Mouse (Mus musculus): ENCODE results near the gene Prkcd. TPM values are rescaled to one million over a fixed set of nuclear protein-coding genes. Genes with fewer than 3 reads are reported as not detected.
"Not testable (repeated sequence)": the region's sequence is repeated elsewhere in the genome, so short reads cannot be mapped to it uniquely, and the experiment has no call there.

The Prkcd gene
- polyA plus RNA-seq, 1 experiment from 2014 or later: 20.8 TPM

- H3K36me3 ChIP-seq: peaks cover 41% of the 10 kb centered on the region
- not testable (repeated sequence) for H3K27me3 ChIP-seq (ENCODE audit: low read depth, poor library complexity, severe bottlenecking); H3K4me3 ChIP-seq; H3K27ac ChIP-seq (replicated peaks); H3K9me3 ChIP-seq (replicated peaks); DNase-seq (ENCODE audit: low spot score)
- H3K4me1 ChIP-seq: peaks cover 20% of the 10 kb centered on the region
- WGBS: 55% methylated on average over 10 of the region's 12 CpGs
Observed at GRCm38 (mm10) chr14:30577303-30578062, 48.5 kb downstream of the Prkcd start.

- Histone ChIP-seq H3K36me3 (peaks cover 53% of the 10 kb centered on the region), H3K4me3 (no peak overlapping the region), H3K4me1 (peaks cover 20% of the 10 kb centered on the region), H3K9me3 (replicated peaks) (no peaks in the 10 kb centered on the region), H3K27me3 (ENCODE audit: low read depth, poor library complexity, severe bottlenecking) (no peaks in the 10 kb centered on the region), H3K27ac (replicated peaks) (no peak overlapping the region)
- DNase-seq (ENCODE audit: low spot score): no peak
- WGBS: 84% methylated on average over 5 of the region's 5 CpGs
Observed at GRCm38 (mm10) chr14:30576260-30576659, 49.8 kb downstream of the Prkcd start.

- peaks cover 20% of the 10 kb centered on the region for H3K4me1 ChIP-seq
- no peaks in the 10 kb centered on the region for H3K9me3 ChIP-seq (replicated peaks)
- no peak for DNase-seq (ENCODE audit: low spot score)
- no peaks in the 10 kb centered on the region for H3K27me3 ChIP-seq (ENCODE audit: low read depth, poor library complexity, severe bottlenecking)
- H3K27ac ChIP-seq (replicated peaks): no peak overlapping the region
- H3K36me3 ChIP-seq: peaks cover 58% of the 10 kb centered on the region
- WGBS: 79% methylated on average over 7 of the region's 7 CpGs
- H3K4me3 ChIP-seq: no peak overlapping the region
Observed at GRCm38 (mm10) chr14:30575791-30576190, 50.2 kb downstream of the Prkcd start.

- Histone ChIP-seq H3K9me3 (replicated peaks) (no peaks in the 10 kb centered on the region), H3K27me3 (ENCODE audit: low read depth, poor library complexity, severe bottlenecking) (no peaks in the 10 kb centered on the region), H3K4me1 (peaks cover 13% of the 10 kb centered on the region), H3K36me3 (peaks cover 75% of the 10 kb centered on the region), H3K27ac (replicated peaks) (no peak overlapping the region), H3K4me3 (no peak overlapping the region)
- WGBS: 67% methylated on average over 6 of the region's 6 CpGs
- peak; percentile 62 for DNase-seq (ENCODE audit: low spot score)
Observed at GRCm38 (mm10) chr14:30573983-30574584, 51.9 kb downstream of the Prkcd start.

GRCm38 (mm10) chr14:30573235-30573634, 52.8 kb downstream of the Prkcd start:
- H3K27ac ChIP-seq (replicated peaks): no peak overlapping the region

GRCm38 (mm10) chr14:30572253-30572652, 53.8 kb downstream of the Prkcd start:
- H3K36me3 ChIP-seq: peaks cover 93% of the 10 kb centered on the region
- H3K4me3 ChIP-seq: no peak overlapping the region
- no peak overlapping the region for H3K27ac ChIP-seq (replicated peaks)
- WGBS: 93% methylated on average over 10 of the region's 10 CpGs
- no peaks in the 10 kb centered on the region for H3K9me3 ChIP-seq (replicated peaks)
- no peak for DNase-seq (ENCODE audit: low spot score)
- peaks cover 8% of the 10 kb centered on the region for H3K4me1 ChIP-seq
- no peaks in the 10 kb centered on the region for H3K27me3 ChIP-seq (ENCODE audit: low read depth, poor library complexity, severe bottlenecking)

More at GRCm38 (mm10) chr14:30573235-30573634, 52.8 kb downstream of the Prkcd start:
- Histone ChIP-seq H3K36me3 (peaks cover 84% of the 10 kb centered on the region), H3K9me3 (replicated peaks) (no peaks in the 10 kb centered on the region), H3K4me1 (peaks cover 13% of the 10 kb centered on the region), H3K4me3 (no peak overlapping the region), H3K27me3 (ENCODE audit: low read depth, poor library complexity, severe bottlenecking) (no peaks in the 10 kb centered on the region)
- DNase-seq (ENCODE audit: low spot score): no peak
- WGBS: 87% methylated on average over 8 of the region's 8 CpGs

- no peak for DNase-seq (ENCODE audit: low spot score)
- no peak overlapping the region for H3K4me3 ChIP-seq
- 94% methylated on average over 9 of the region's 9 CpGs for WGBS
- no peaks in the 10 kb centered on the region for H3K27me3 ChIP-seq (ENCODE audit: low read depth, poor library complexity, severe bottlenecking)
- H3K4me1 ChIP-seq: no peaks in the 10 kb centered on the region
- H3K9me3 ChIP-seq (replicated peaks): no peaks in the 10 kb centered on the region
- peaks cover 100% of the 10 kb centered on the region for H3K36me3 ChIP-seq
- H3K27ac ChIP-seq (replicated peaks): no peak overlapping the region
Observed at GRCm38 (mm10) chr14:30570303-30570702, 55.7 kb downstream of the Prkcd start.

- DNase-seq (ENCODE audit: low spot score): no peak
- Histone ChIP-seq H3K4me1 (no peaks in the 10 kb centered on the region), H3K36me3 (peaks cover 100% of the 10 kb centered on the region), H3K9me3 (replicated peaks) (no peaks in the 10 kb centered on the region), H3K27ac (replicated peaks) (no peak overlapping the region), H3K4me3 (no peak overlapping the region), H3K27me3 (ENCODE audit: low read depth, poor library complexity, severe bottlenecking) (no peaks in the 10 kb centered on the region)
- 89% methylated on average over 9 of the region's 9 CpGs for WGBS
Observed at GRCm38 (mm10) chr14:30568016-30568415, 58.0 kb downstream of the Prkcd start.

GRCm38 (mm10) chr14:30566317-30566716, 59.7 kb downstream of the Prkcd start:
- Histone ChIP-seq H3K36me3 (peaks cover 98% of the 10 kb centered on the region), H3K9me3 (replicated peaks) (no peaks in the 10 kb centered on the region), H3K27ac (replicated peaks) (no peak overlapping the region), H3K27me3 (ENCODE audit: low read depth, poor library complexity, severe bottlenecking) (no peaks in the 10 kb centered on the region), H3K4me1 (no peaks in the 10 kb centered on the region), H3K4me3 (no peak overlapping the region)
- DNase-seq (ENCODE audit: low spot score): no peak
- WGBS: 95% methylated on average over 6 of the region's 6 CpGs

GRCm38 (mm10) chr14:30564451-30564850, 61.6 kb downstream of the Prkcd start:
- H3K4me3 ChIP-seq: no peak overlapping the region
- H3K36me3 ChIP-seq: peaks cover 98% of the 10 kb centered on the region
- no peaks in the 10 kb centered on the region for H3K9me3 ChIP-seq (replicated peaks)
- no peaks in the 10 kb centered on the region for H3K4me1 ChIP-seq
- H3K27me3 ChIP-seq (ENCODE audit: low read depth, poor library complexity, severe bottlenecking): no peaks in the 10 kb centered on the region
- WGBS: 98% methylated on average over 2 of the region's 2 CpGs
- H3K27ac ChIP-seq (replicated peaks): no peak overlapping the region
- DNase-seq (ENCODE audit: low spot score): no peak

- Histone ChIP-seq H3K27ac (replicated peaks) (no peak overlapping the region), H3K27me3 (ENCODE audit: low read depth, poor library complexity, severe bottlenecking) (no peaks in the 10 kb centered on the region), H3K4me1 (no peaks in the 10 kb centered on the region), H3K9me3 (replicated peaks) (no peaks in the 10 kb centered on the region), H3K4me3 (no peak overlapping the region), H3K36me3 (peaks cover 98% of the 10 kb centered on the region)
- no peak for DNase-seq (ENCODE audit: low spot score)
Observed at GRCm38 (mm10) chr14:30562343-30562742, 63.7 kb downstream of the Prkcd start.

- 94% methylated on average over 14 of the region's 14 CpGs for WGBS
- Histone ChIP-seq H3K4me3 (no peak overlapping the region), H3K9me3 (replicated peaks) (no peaks in the 10 kb centered on the region), H3K27me3 (ENCODE audit: low read depth, poor library complexity, severe bottlenecking) (no peaks in the 10 kb centered on the region), H3K27ac (replicated peaks) (no peak overlapping the region), H3K36me3 (peaks cover 98% of the 10 kb centered on the region), H3K4me1 (no peaks in the 10 kb centered on the region)
- DNase-seq (ENCODE audit: low spot score): no peak
Observed at GRCm38 (mm10) chr14:30561470-30562187, 64.4 kb downstream of the Prkcd start.

Data from midbrain, embryonic 10.5 days (tissue).